In genomic region chr3:104765021-104765420, GRCm38 (mm10) we compare ENCODE assay signal across 10 mouse cellular contexts. TPM values are rescaled to one million over a fixed set of nuclear protein-coding genes. Genes with fewer than 3 reads are reported as not detected.
DNase-seq lines count a peak whose midpoint lies in the region; TF ChIP-seq lines count a peak whose summit lies in the region.
"Had no signal": no experiment of that assay in that cellular context is flagged by ENCODE, and none has a peak within 500 bp of the region (broad histone marks: within the 10 kb centered on the region; RNA-seq: fewer than 3 reads in every experiment).

No protein-coding gene starts in this region.

- H3K4me1 ChIP-seq in lung, adult 2 months (ENCODE audit: control insufficient read depth, insufficient read depth, low read length) = no peaks in the 10 kb centered on the region
- peaks cover 3 to 12% of the 10 kb centered on the region in 2 experiments; a peak in 2 of 4 replicates for H3K4me1 ChIP-seq in MEL (ENCODE audit: control insufficient read depth in 1 of 2, insufficient read depth in 2 of 2, low read length in 2 of 2)
- H3K4me1 ChIP-seq: lung, embryonic 15.5 days had no signal

- H3K9me3 ChIP-seq in MEL (replicated peaks; ENCODE audit: insufficient read depth, low read length) = no peaks in the 10 kb centered on the region
- H3K9me3 ChIP-seq: lung, embryonic 15.5 days had no signal

- peak; percentile 30; the same call in 1 of the 2 replicates for TF ChIP-seq CTCF in lung, adult 2 months (IDR thresholded peaks at IDR 0.05; ENCODE audit: insufficient read depth, low read length)
- TF ChIP-seq CTCF in MEL (IDR thresholded peaks at IDR 0.05 in 2 of 3, conservative IDR thresholded peaks at IDR 0.05 in 1 of 3; ENCODE audit: control insufficient read depth in 1 of 3, insufficient read depth in 1 of 3, low read depth in 2 of 3, low read length in 3 of 3, poor library complexity in 1 of 3, severe bottlenecking in 1 of 3) = peak; percentile 81 to 97 (median 85)

- no peak overlapping the region for H3K4me3 ChIP-seq in lung, adult 2 months (replicated peaks; ENCODE audit: extremely low read depth, low read depth, low read length)
- no peak overlapping the region for H3K4me3 ChIP-seq in MEL (ENCODE audit: control insufficient read depth in 1 of 2, insufficient read depth in 1 of 2, low read depth in 2 of 2, low read length in 2 of 2)
- H3K4me3 ChIP-seq: lung, embryonic 15.5 days had no signal

- WGBS in lung, adult 2 months = 13% methylated on average over 4 of the region's 4 CpGs

- DNase-seq in embryo, embryonic 10 days (ENCODE audit: low spot score) = peak; percentile 36
- DNase-seq in embryo, embryonic 9.5 days (ENCODE audit: extremely low spot score) = no peak
- DNase-seq in lung, adult 2 months = no peak
- DNase-seq in lung, postnatal 10 days = no peak
- DNase-seq in MEL (ENCODE audit: low read depth, low spot score) = peak; percentile 72
- peak; percentile 23 for DNase-seq in lung, postnatal 14 days
- DNase-seq in heart, postnatal 36 days = no peak
- DNase-seq in layer of hippocampus, adult 18-20 months (ENCODE audit: low spot score in 2 of 2) = no peak

- TF ChIP-seq EP300 in MEL (IDR thresholded peaks at IDR 0.05; ENCODE audit: low read depth in 1 of 2, low read length in 2 of 2) = no peak

- no peak for TF ChIP-seq POLR2A in lung, adult 2 months (IDR thresholded peaks at IDR 0.05; ENCODE audit: borderline replicate concordance, extremely low read depth, low read depth, low read length)
- no peak for TF ChIP-seq POLR2A in MEL (IDR thresholded peaks at IDR 0.05; ENCODE audit: control insufficient read depth in 1 of 2, insufficient read depth in 1 of 2, low read depth in 1 of 2, low read length in 2 of 2, poor library complexity in 1 of 2)

- peak; percentile 71 for TF ChIP-seq RAD21 in MEL (IDR thresholded peaks at IDR 0.05; ENCODE audit: low read depth, low read length)

- no peaks in the 10 kb centered on the region for H3K27me3 ChIP-seq in MEL (ENCODE audit: control insufficient read depth in 1 of 2, insufficient read depth in 2 of 2, low read length in 2 of 2)

- H3K27ac ChIP-seq in MEL (ENCODE audit: control insufficient read depth, low read depth, low read length) = no peak overlapping the region
- H3K27ac ChIP-seq: lung, embryonic 15.5 days had no signal

- no peak overlapping the region for H3K9ac ChIP-seq in MEL (ENCODE audit: control insufficient read depth, low read depth, low read length, poor library complexity, severe bottlenecking)
- H3K9ac ChIP-seq: lung, embryonic 15.5 days had no signal

- intact Hi-C loops in heart, postnatal 36 days (cut with DNase I) = no loop called here

- H3K36me3 ChIP-seq in MEL (ENCODE audit: control insufficient read depth in 1 of 2, insufficient read depth in 2 of 2, low read length in 2 of 2) = peaks cover 0 to 2% of the 10 kb centered on the region in 2 experiments; a peak in 1 of 4 replicates
- H3K36me3 ChIP-seq: lung, embryonic 15.5 days had no signal

- H3K79me2 ChIP-seq in MEL (ENCODE audit: control insufficient read depth, insufficient read depth, low read length, poor library complexity) = no peaks in the 10 kb centered on the region

TF ChIP-seq in MEL, 35 proteins besides CTCF, POLR2A, EP300 and RAD21:
- TF ChIP-seq USF2 (IDR thresholded peaks at IDR 0.05; ENCODE audit: borderline replicate concordance in 1 of 2, insufficient read depth in 1 of 2, low read depth in 1 of 2, low read length in 2 of 2) (no peak), MYC (IDR thresholded peaks at IDR 0.05; ENCODE audit: low read depth, low read length) (no peak), TAL1 (IDR thresholded peaks at IDR 0.05; ENCODE audit: low read length) (no peak), NRF1 (IDR thresholded peaks at IDR 0.05; ENCODE audit: insufficient read depth, low read depth, low read length, poor library complexity, severe bottlenecking) (no peak), USF1 (IDR thresholded peaks at IDR 0.05; ENCODE audit: low read depth, low read length) (no peak), MYB (IDR thresholded peaks at IDR 0.05; ENCODE audit: low read depth, low read length) (no peak), ELF1 (IDR thresholded peaks at IDR 0.05; ENCODE audit: low read depth, low read length) (no peak), BHLHE40 (IDR thresholded peaks at IDR 0.05; ENCODE audit: borderline replicate concordance, low read depth, low read length) (no peak), POLR2AphosphoS5 (IDR thresholded peaks at IDR 0.05; ENCODE audit: borderline replicate concordance, low read depth, low read length) (no peak), ZC3H11A (IDR thresholded peaks at IDR 0.05; ENCODE audit: low read depth, low read length) (peak; percentile 68), MAZ (IDR thresholded peaks at IDR 0.05; ENCODE audit: low read depth, low read length) (no peak), ZNF384 (IDR thresholded peaks at IDR 0.05; ENCODE audit: low read depth, low read length) (peak; percentile 83), HCFC1 (IDR thresholded peaks at IDR 0.05; ENCODE audit: low read depth, low read length) (no peak), JUND (IDR thresholded peaks at IDR 0.05; ENCODE audit: low read depth, low read length) (no peak), SMC3 (IDR thresholded peaks at IDR 0.05; ENCODE audit: low read depth, low read length) (peak; percentile 69), MEF2A (IDR thresholded peaks at IDR 0.05; ENCODE audit: extremely low read depth, insufficient replicate concordance, low read depth, low read length, poor library complexity, severe bottlenecking) (no peak)

RNA-seq across cellular contexts. Expression of gene Ppm1j, which starts 15.8 kb away (rescaled TPM):
- polyA plus RNA-seq in lung, adult 2 months (2012; rRNA removed) = 8.0 and 10.8 TPM in 2 replicates
- total RNA-seq in MEL (2012; rRNA removed) = 0.54 and 2.2 TPM in 2 replicates
- 1 to 10 TPM in 1 of 2 experiments, not detected in 1; 2.7 TPM for polyA plus RNA-seq in MEL (2012; ENCODE audit: insufficient read depth in 1 of 2, insufficient read length in 2 of 2, low read depth in 1 of 2, low replicate concordance in 2 of 2, missing spikeins in 1 of 2)
- total RNA-seq in heart, postnatal 36 days (2021) = 10 to 100 TPM; 24.0 to 26.2 TPM
- total RNA-seq in layer of hippocampus, adult 18-20 months (2021) = under 1 TPM; 0.37 to 0.38 TPM
- total RNA-seq: neutrophil, adult 5-6 weeks had no signal

RNA-seq across cellular contexts. Expression of gene Fam19a3, which starts 16.6 kb away (rescaled TPM):
- 0.34 and 0.38 TPM in 2 replicates for polyA plus RNA-seq in lung, adult 2 months (2012; rRNA removed)
- not detected in 2 replicates for total RNA-seq in MEL (2012; rRNA removed)
- polyA plus RNA-seq in MEL (2012; ENCODE audit: insufficient read depth in 1 of 2, insufficient read length in 2 of 2, low read depth in 1 of 2, low replicate concordance in 2 of 2, missing spikeins in 1 of 2) = under 1 TPM in 1 of 2 experiments, not detected in 1; 0.03 TPM
- 1 to 10 TPM; 2.2 to 2.4 TPM for total RNA-seq in heart, postnatal 36 days (2021)
- not detected for total RNA-seq in layer of hippocampus, adult 18-20 months (2021)
- total RNA-seq: neutrophil, adult 5-6 weeks had no signal

RNA-seq across cellular contexts. Expression of gene Rhoc, which starts 23.2 kb away (rescaled TPM):
- polyA plus RNA-seq in lung, adult 2 months (2012; rRNA removed) = 107 and 140 TPM in 2 replicates
- not detected in 2 replicates for total RNA-seq in MEL (2012; rRNA removed)
- polyA plus RNA-seq in MEL (2012; ENCODE audit: insufficient read depth in 1 of 2, insufficient read length in 2 of 2, low read depth in 1 of 2, low replicate concordance in 2 of 2, missing spikeins in 1 of 2) = under 1 TPM in 1 of 2 experiments, not detected in 1; 0.21 TPM
- total RNA-seq in heart, postnatal 36 days (2021) = 100 to 1,000 TPM in 1 of 2 experiments, 10 to 100 TPM in 1; 93.1 to 100 TPM
- 10 to 100 TPM; 20.5 to 21.6 TPM for total RNA-seq in layer of hippocampus, adult 18-20 months (2021)

RNA-seq across cellular contexts. Expression of gene Mov10, which starts 53.3 kb away (rescaled TPM):
- 12.7 and 13.5 TPM in 2 replicates for polyA plus RNA-seq in lung, adult 2 months (2012; rRNA removed)
- 7.1 and 7.6 TPM in 2 replicates for total RNA-seq in MEL (2012; rRNA removed)
- polyA plus RNA-seq in MEL (2012; ENCODE audit: insufficient read depth in 1 of 2, insufficient read length in 2 of 2, low read depth in 1 of 2, low replicate concordance in 2 of 2, missing spikeins in 1 of 2) = 10 to 100 TPM in 1 of 2 experiments, not detected in 1; 32.5 TPM
- total RNA-seq in heart, postnatal 36 days (2021) = 1 to 10 TPM; 4.8 to 8.0 TPM
- 1 to 10 TPM; 7.9 to 9.7 TPM for total RNA-seq in layer of hippocampus, adult 18-20 months (2021)

Comparison
In these comparisons a context has a peak if more than half of its experiments do, and no peak if none do; other contexts are left out.
1. DNase-seq: peak in embryo, embryonic 10 days (single experiment), MEL (single experiment) and lung, postnatal 14 days (single experiment); none in embryo, embryonic 9.5 days (single experiment), lung, adult 2 months (single experiment), lung, postnatal 10 days (single experiment), heart, postnatal 36 days (0 of 2) and layer of hippocampus, adult 18-20 months (0 of 2).
2. RNA of gene Rhoc, which starts 23.2 kb away (total RNA-seq): 93.1 to 100 TPM in heart, postnatal 36 days and 20.5 to 21.6 TPM in layer of hippocampus, adult 18-20 months; not detected in MEL; every median in the first group is over 10 times any median in the second.